Mouse (Mus musculus) forebrain, embryonic 13.5 days (tissue): ENCODE data around the gene Guca2a. TPM values are rescaled to one million over a fixed set of nuclear protein-coding genes. Genes with fewer than 3 reads are reported as not detected.

Source experiments
- ATAC-seq: fragments of 200-750 bp; cut with Nextera tagmentation; 2 replicates; pipeline ENCODE4 v1.8.0; 2017
- H3K27ac ChIP-seq: fragments of 300-500 bp; sonication (generic); 2 replicates; pipeline ENCODE4 v1.5.1; 2015; ENCODE audit warnings: inconsistent platforms, mild to moderate bottlenecking, moderate library complexity
- H3K27me3 ChIP-seq: fragments of 300-500 bp; sonication (generic); 2 replicates; pipeline ENCODE4 v1.6.1; 2015; ENCODE audit warnings: mild to moderate bottlenecking, inconsistent platforms
- H3K36me3 ChIP-seq: fragments of 300-500 bp; sonication (generic); 2 replicates; pipeline ENCODE4 v1.6.1; 2015; ENCODE audit warnings: mild to moderate bottlenecking, inconsistent platforms; ENCODE audit not compliant: poor library complexity, severe bottlenecking
- H3K4me1 ChIP-seq: fragments of 300-500 bp; sonication (generic); 2 replicates; pipeline ENCODE4 v1.6.1; 2015; ENCODE audit warnings: inconsistent platforms
- H3K4me2 ChIP-seq: fragments of 300-500 bp; sonication (generic); 2 replicates; pipeline ENCODE4 v1.6.1; 2015; ENCODE audit warnings: inconsistent platforms, mild to moderate bottlenecking, moderate library complexity
- H3K4me3 ChIP-seq: fragments of 300-500 bp; sonication (generic); 2 replicates; pipeline ENCODE4 v1.5.1; 2015; ENCODE audit warnings: mild to moderate bottlenecking, inconsistent platforms
- H3K9ac ChIP-seq: fragments of 300-500 bp; sonication (generic); 2 replicates; pipeline ENCODE4 v1.6.1; 2015; ENCODE audit warnings: mild to moderate bottlenecking, inconsistent platforms
- H3K9me3 ChIP-seq: fragments of 300-500 bp; sonication (generic); replicated peaks from 2 replicates; pipeline ENCODE4 v1.6.1; 2016; ENCODE audit warnings: inconsistent platforms
- WGBS: fragments of 180-500 bp; shearing (Covaris S2); methylation state at CpG from one replicate; pipeline ENCODE4 v1.1.7; 2015; 5-methylcytosine and 5-hydroxymethylcytosine counted together
- polyA plus RNA-seq: library from polyadenylated mRNA; unstranded; fragments of >200 nt; fragmentation: Nextera tagmentation; extraction: Ambion mirVana; gene quantifications from 2 replicates; pipeline ENCODE4 v1.2.1, GENCODE M21; 2015

The Guca2a gene
- not detected in 2 replicates for polyA plus RNA-seq

DNA sequence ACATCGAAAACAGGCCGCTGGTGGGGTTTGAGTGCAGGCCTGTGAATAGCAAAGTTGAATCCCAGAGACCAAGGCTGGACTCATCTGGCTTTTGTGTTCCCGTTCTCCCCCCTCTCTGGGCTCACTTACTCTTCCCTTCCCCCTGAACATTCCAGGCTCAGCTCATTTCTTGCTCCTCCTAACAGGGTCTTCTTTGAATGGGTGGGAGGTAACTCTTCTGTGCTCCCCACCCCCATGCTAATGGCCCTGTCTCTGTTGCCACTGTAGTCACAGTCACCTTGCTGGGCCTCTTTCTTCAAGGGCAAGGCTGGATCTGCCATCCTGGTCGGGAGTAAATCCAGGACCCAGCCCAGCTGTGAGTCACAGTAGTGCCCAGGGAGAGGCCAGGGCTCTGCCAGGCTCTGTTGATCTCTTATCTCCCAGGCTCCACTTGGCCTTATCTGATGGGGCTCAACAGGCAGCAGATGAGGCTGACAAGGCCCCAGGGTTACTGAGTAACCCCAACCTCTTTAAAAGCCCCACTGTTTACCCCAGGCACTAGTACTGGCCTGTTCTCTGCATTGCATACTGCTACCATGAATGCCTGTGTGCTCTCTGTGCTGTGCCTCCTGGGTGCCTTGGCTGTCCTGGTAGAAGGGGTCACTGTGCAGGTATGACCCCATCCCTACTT lies at the start of gene Guca2a:
Gene Guca2a (plus strand): TSS at position 529 of the 670 bp plus-strand sequence.
- WGBS: 79% methylated on average over 4 of the region's 4 CpGs
- Histone ChIP-seq H3K27me3 (no peaks in the 10 kb centered on the region), H3K9me3 (no peaks in the 10 kb centered on the region)

DNA sequence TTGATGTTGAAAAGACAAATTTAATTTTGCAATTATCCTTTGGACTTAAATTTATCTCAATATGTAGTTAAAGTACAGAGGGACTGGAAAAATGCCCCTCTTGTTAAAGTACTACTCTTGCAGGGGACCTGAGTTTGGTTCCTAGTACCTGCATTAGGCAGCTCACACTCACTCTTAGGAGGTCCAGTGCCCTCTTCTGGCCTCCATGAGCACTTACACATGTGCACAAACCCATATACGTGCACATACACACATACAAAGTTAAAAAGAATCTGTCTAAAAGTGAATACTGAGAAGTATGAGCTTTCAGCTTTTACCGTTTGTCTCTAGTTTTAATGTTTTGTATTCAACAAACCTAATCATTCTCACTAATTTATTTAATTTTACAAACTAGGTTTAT lies 49.5 kb upstream of the Guca2a start:
- no peaks in the 10 kb centered on the region for H3K27me3 ChIP-seq
- H3K4me2 ChIP-seq: no peak overlapping the region
- WGBS: 100% methylated on average over 2 of the region's 2 CpGs
- H3K4me1 ChIP-seq: no peaks in the 10 kb centered on the region
- no peaks in the 10 kb centered on the region for H3K9me3 ChIP-seq
- H3K36me3 ChIP-seq: peaks cover 24% of the 10 kb centered on the region
- ATAC-seq: no peak
- H3K4me3 ChIP-seq: no peak overlapping the region
- no peak overlapping the region for H3K9ac ChIP-seq
- no peak overlapping the region for H3K27ac ChIP-seq

More for the DNA sequence above, at the start of gene Guca2a:
- no peak within 1 kb of the TSS for H3K9ac ChIP-seq
- peaks cover 24% of the 10 kb centered on the region for H3K4me1 ChIP-seq
- no peak within 1 kb of the TSS for H3K4me3 ChIP-seq
- no peak within 1 kb of the TSS for H3K4me2 ChIP-seq
- no peak within 1 kb of the TSS for H3K27ac ChIP-seq
- no peak for ATAC-seq
- H3K36me3 ChIP-seq: no peaks in the 10 kb centered on the region

DNA sequence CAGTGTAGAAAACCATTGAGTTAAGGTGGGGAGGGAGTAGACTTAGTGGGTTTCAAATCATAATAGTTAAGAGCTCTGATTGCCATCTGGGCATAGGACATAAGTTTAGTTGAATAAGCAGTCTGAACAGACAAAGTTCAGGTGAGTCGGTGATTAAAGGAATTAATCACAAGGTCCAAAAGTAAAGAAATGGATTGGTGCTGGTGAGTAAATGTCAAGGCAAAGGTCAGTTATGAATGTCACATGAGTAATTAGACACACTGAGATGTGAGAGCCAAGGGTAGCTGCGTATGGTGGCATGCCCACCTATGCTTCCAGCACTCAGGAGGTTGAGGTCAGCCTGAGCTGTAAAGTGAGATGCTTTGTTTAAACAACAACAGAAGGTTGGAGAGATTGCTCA lies 48.1 kb upstream of the Guca2a start:
- no peaks in the 10 kb centered on the region for H3K27me3 ChIP-seq
- H3K36me3 ChIP-seq: peaks cover 24% of the 10 kb centered on the region
- H3K9me3 ChIP-seq: no peaks in the 10 kb centered on the region
- H3K9ac ChIP-seq: no peak overlapping the region
- H3K4me2 ChIP-seq: no peak overlapping the region
- ATAC-seq: no peak
- H3K4me1 ChIP-seq: no peaks in the 10 kb centered on the region
- no peak overlapping the region for H3K27ac ChIP-seq
- no peak overlapping the region for H3K4me3 ChIP-seq
- WGBS: 91% methylated on average over 2 of the region's 2 CpGs

DNA sequence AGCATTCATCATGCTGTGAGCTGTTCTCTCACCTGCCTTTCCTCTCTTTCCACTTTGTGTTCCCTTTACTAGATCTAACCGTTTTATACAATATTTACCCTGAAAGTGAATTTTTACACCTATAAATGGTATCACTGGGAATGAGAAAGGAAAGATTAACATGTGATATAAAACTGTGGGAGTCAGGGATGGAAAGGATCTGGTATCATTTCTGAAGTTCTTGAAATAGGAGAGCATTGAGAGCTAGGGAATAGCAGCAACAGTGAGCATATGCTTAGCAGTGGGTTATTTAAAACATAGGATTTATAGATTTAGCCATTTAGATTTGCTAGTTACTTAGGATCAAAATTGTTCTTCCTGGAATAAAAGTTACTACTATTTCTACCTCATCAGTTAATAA lies 47.5 kb upstream of the Guca2a start:
- no peaks in the 10 kb centered on the region for H3K4me1 ChIP-seq
- H3K27me3 ChIP-seq: no peaks in the 10 kb centered on the region
- H3K9ac ChIP-seq: no peak overlapping the region
- 79% methylated on average over 1 of the region's 1 CpGs for WGBS
- no peak for ATAC-seq
- no peaks in the 10 kb centered on the region for H3K9me3 ChIP-seq
- H3K36me3 ChIP-seq: peaks cover 24% of the 10 kb centered on the region
- H3K27ac ChIP-seq: no peak overlapping the region
- H3K4me3 ChIP-seq: no peak overlapping the region
- H3K4me2 ChIP-seq: no peak overlapping the region

DNA sequence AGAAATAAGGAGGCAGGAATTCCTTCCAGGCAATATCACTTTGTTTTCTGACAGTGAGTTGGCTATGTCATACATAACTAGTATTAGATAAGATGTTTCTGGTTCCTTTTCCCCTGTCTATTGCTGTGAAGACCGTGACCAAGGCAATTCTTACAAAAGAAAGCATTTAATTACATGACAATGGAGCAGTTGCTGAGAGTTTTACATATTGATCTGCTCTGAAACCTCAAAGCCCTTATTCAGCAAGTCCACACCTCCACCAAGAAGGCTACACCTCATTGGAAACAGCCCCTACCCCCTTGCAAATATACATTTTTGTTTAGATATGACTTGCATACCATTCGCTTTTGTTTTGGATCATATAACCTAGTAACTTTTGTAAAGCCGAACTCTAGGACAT lies 45.0 kb upstream of the Guca2a start:
- ATAC-seq: no peak
- Histone ChIP-seq H3K27me3 (no peaks in the 10 kb centered on the region), H3K9me3 (no peaks in the 10 kb centered on the region), H3K9ac (no peak overlapping the region), H3K27ac (no peak overlapping the region), H3K4me1 (no peaks in the 10 kb centered on the region), H3K36me3 (peaks cover 10% of the 10 kb centered on the region), H3K4me2 (no peak overlapping the region), H3K4me3 (no peak overlapping the region)
- WGBS: 67% methylated on average over 3 of the region's 3 CpGs

DNA sequence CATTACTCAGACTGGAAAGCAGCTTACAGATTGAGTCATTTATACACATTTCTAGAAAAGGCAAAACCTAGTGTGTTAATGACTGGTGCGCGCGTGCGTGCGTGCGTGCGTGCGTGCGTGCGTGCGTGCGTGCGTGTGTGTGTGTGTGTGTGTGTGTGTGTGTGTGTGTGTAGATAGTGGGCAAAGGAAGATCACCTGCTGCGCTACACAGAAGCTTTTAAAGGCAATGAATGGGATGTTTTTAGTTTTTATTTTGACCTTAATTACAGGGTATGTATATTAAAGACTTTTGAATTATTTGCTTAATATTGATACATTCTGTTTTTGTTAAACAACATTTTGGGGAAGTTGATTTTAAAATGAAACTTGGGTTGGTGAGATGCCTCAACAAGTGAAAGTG lies 43.2 kb upstream of the Guca2a start:
- H3K4me1 ChIP-seq: no peaks in the 10 kb centered on the region
- no peak overlapping the region for H3K27ac ChIP-seq
- no peak overlapping the region for H3K4me3 ChIP-seq
- no peak for ATAC-seq
- no peak overlapping the region for H3K9ac ChIP-seq
- H3K36me3 ChIP-seq: no peaks in the 10 kb centered on the region
- no peaks in the 10 kb centered on the region for H3K9me3 ChIP-seq
- H3K27me3 ChIP-seq: no peaks in the 10 kb centered on the region
- WGBS: 95% methylated on average over 14 of the region's 14 CpGs
- H3K4me2 ChIP-seq: no peak overlapping the region

DNA sequence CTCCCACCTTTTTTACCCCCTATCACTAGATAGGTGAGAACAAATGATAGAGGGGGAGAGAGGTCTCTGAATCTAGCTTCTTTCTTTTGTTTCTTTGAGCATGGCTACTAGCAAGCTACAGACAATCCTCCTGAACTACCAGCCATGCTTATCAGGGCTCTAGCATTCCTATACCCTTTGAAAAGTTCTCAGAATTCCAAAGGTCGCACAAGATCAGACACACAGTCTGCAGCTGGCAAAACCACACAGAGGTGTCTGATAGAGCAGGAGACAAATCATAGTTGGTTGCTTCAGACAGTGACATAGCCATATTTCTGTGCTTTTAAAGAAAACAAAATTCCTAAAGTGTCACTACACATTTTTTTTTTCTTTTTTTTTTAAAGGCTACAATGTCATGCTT lies 37.9 kb upstream of the Guca2a start:
- no peak for ATAC-seq
- H3K9ac ChIP-seq: no peak overlapping the region
- H3K4me1 ChIP-seq: no peaks in the 10 kb centered on the region
- no peaks in the 10 kb centered on the region for H3K9me3 ChIP-seq
- no peak overlapping the region for H3K27ac ChIP-seq
- H3K4me2 ChIP-seq: no peak overlapping the region
- WGBS: 89% methylated on average over 1 of the region's 1 CpGs
- no peaks in the 10 kb centered on the region; the same call in 1 of the 2 replicates for H3K36me3 ChIP-seq
- H3K4me3 ChIP-seq: no peak overlapping the region
- H3K27me3 ChIP-seq: no peaks in the 10 kb centered on the region

DNA sequence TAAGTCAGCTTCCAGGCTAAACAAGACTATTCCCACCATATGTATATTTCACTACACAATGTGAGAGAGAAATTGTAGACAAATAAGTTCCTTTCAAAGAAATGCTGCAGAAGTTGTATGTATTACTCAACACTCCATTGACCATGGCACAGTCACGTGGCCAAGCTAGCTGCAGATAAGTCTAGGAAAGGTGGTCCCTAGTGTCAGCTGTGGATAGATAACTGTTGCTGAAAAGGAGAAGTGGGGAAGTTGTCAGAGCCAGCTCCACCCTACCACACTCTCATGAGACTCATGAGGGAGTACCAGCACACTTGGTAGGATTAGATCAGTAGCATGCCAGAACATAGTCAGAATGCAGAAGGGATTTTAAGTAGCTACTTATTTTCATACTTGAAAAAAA lies 28.0 kb upstream of the Guca2a start:
- H3K27ac ChIP-seq: no peak overlapping the region
- no peak overlapping the region for H3K9ac ChIP-seq
- no peak overlapping the region for H3K4me2 ChIP-seq
- H3K27me3 ChIP-seq: no peaks in the 10 kb centered on the region
- peaks cover 13% of the 10 kb centered on the region for H3K36me3 ChIP-seq
- H3K4me3 ChIP-seq: no peak overlapping the region
- ATAC-seq: no peak
- peaks cover 10% of the 10 kb centered on the region; the same call in 1 of the 2 replicates for H3K4me1 ChIP-seq
- 88% methylated on average over 1 of the region's 1 CpGs for WGBS
- H3K9me3 ChIP-seq: no peaks in the 10 kb centered on the region

DNA sequence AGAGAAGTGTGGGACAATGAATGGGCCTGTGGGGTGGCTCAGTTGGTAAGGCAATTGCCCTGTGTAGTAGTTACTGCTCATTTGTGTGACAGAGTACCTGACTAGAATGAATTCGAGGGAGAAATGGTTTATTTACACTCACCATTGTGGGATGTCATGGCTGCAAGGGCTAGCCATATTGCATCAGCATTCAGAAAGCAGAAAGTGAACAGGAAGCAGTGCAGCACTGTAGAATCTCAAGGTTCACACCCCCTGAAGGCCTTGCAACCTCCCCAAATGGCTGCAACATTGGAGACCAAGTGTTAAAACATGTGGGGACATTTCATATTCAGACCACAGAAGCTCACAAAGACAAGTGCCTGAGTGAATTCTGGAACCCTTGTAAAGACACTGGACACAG lies 23.4 kb upstream of the Guca2a start:
- Histone ChIP-seq H3K27me3 (no peaks in the 10 kb centered on the region), H3K4me3 (no peak overlapping the region), H3K27ac (peak overlapping the region; percentile 7; the same call in 1 of the 2 replicates), H3K36me3 (peaks cover 8% of the 10 kb centered on the region; the same call in 1 of the 2 replicates), H3K9ac (no peak overlapping the region), H3K4me2 (no peak overlapping the region), H3K9me3 (no peaks in the 10 kb centered on the region), H3K4me1 (peaks cover 10% of the 10 kb centered on the region; the same call in 1 of the 2 replicates)
- no peak for ATAC-seq
- WGBS: 45% methylated on average over 1 of the region's 1 CpGs

DNA sequence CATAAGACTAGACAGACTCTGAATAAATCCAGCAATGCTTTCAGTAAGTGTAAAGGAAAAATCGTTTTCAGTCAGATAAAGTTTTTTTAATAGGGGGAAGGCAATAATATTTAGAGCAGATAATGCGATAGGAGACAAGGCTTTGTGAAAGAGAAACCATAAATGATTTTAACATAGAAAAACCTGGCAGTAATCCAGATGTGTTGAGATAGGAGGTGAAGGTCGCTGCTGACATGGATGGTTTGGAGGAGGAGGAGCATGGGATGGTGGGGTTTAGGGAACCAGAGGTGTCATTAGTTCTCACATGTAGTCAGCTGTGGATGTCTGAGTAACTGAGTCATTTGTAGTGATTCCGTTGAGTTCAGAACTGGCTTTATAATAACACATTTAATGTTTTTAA lies 22.8 kb upstream of the Guca2a start:
- Histone ChIP-seq H3K9me3 (no peaks in the 10 kb centered on the region), H3K4me3 (no peak overlapping the region), H3K36me3 (peaks cover 11% of the 10 kb centered on the region), H3K27me3 (no peaks in the 10 kb centered on the region), H3K4me1 (peaks cover 10% of the 10 kb centered on the region; the same call in 1 of the 2 replicates), H3K27ac (no peak overlapping the region), H3K4me2 (no peak overlapping the region), H3K9ac (no peak overlapping the region)
- WGBS: 86% methylated on average over 4 of the region's 4 CpGs
- no peak for ATAC-seq

DNA sequence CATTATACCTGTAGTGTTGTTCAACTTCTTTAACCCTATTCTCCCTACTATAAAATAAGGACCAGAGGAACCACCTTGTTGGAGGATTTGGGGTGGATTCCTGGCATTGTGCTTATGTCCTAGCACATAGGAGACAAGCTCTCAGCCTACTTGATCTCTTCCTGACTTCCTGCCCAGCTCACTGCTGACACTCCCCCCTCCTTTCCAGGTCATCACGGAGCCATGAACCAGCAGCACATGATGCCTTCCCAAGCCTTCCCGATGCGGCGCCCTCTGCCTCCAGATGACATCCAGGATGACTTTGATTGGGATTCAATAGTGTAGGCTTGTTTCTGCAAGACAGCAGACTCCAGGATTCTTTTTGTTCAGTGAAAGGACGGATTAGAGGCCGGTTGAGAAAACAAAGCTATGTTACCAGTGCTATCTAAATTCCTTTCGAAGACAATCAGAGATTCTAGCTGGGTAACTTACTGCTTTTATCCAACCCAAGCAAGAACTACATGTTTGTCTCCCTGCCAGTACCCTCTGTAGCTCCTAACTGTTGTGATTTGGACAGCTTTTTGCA lies 11.3 kb upstream of the Guca2a start:
- Histone ChIP-seq H3K27me3 (no peaks in the 10 kb centered on the region), H3K27ac (no peak overlapping the region), H3K9me3 (no peaks in the 10 kb centered on the region), H3K4me3 (no peak overlapping the region), H3K4me1 (peaks cover 20% of the 10 kb centered on the region), H3K36me3 (peaks cover 55% of the 10 kb centered on the region), H3K4me2 (no peak overlapping the region), H3K9ac (no peak overlapping the region)
- no peak for ATAC-seq
- 24% methylated on average over 7 of the region's 7 CpGs for WGBS

DNA sequence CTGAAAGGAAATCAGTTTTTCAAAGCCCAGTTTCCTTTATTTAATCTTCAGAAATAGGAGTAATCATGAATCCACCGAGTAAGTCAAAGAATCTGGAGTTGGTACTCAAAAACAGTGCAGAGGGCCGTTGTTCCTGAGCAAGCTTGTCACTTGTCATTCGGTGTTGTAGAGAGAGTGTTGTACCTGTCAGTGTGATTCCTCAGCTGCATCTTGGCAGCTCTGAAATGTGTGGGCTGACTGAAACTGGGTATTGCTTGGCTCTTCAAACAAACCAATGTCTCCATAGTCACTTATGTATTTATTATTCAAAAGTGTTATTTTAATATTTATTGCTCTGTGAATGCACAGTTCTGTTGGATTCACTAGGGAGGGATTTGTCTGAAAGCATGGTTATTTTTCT lies 10.6 kb upstream of the Guca2a start:
- Histone ChIP-seq H3K4me2 (no peak overlapping the region), H3K36me3 (peaks cover 52% of the 10 kb centered on the region), H3K27ac (no peak overlapping the region; the same call in 1 of the 2 replicates), H3K4me1 (peaks cover 24% of the 10 kb centered on the region), H3K27me3 (no peaks in the 10 kb centered on the region), H3K9me3 (no peaks in the 10 kb centered on the region), H3K4me3 (no peak overlapping the region), H3K9ac (no peak overlapping the region)
- WGBS: 60% methylated on average over 3 of the region's 3 CpGs
- no peak for ATAC-seq
